Mouse (Mus musculus) erythroblast, embryonic 14.5 days (primary cell): ENCODE measurements around the gene Gm17545. TPM values are rescaled to one million over a fixed set of nuclear protein-coding genes. Genes with fewer than 3 reads are reported as not detected.

Source experiments
- H3K27me3 ChIP-seq: 2 replicates; pipeline ENCODE4 v1.6.1; 2012; ENCODE audit warnings: inconsistent platforms; ENCODE audit not compliant: control insufficient read depth
- H3K36me3 ChIP-seq: 2 replicates; pipeline ENCODE4 v1.6.1; 2012; ENCODE audit warnings: mild to moderate bottlenecking, inconsistent platforms; ENCODE audit not compliant: control insufficient read depth
- H3K4me1 ChIP-seq: 2 replicates; pipeline ENCODE4 v1.6.1; 2012; ENCODE audit warnings: inconsistent platforms; ENCODE audit not compliant: control insufficient read depth
- H3K4me3 ChIP-seq: replicated peaks from 2 replicates; pipeline ENCODE3; 2012; ENCODE audit warnings: moderate library complexity, mild to moderate bottlenecking, inconsistent platforms
- H3K9me3 ChIP-seq: 2 replicates; pipeline ENCODE4 v1.6.1; 2012; ENCODE audit warnings: low read length, inconsistent platforms, mixed read lengths; ENCODE audit not compliant: control insufficient read depth
- GATA1 ChIP-seq: IDR thresholded peaks from 2 replicates; pipeline ENCODE4 v1.6.1; 2012; ENCODE audit warnings: low read length, inconsistent platforms, mixed read lengths
- TAL1 ChIP-seq: IDR thresholded peaks from 3 replicates; pipeline ENCODE4 v1.6.1; 2012; ENCODE audit warnings: low read length, inconsistent platforms, mixed read lengths
- polyA plus RNA-seq: library from polyadenylated mRNA; stranded (reverse); fragments of >175 nt; gene quantifications from 2 replicates; pipeline ENCODE4 v1.2.3, GENCODE M21; 2012

The Gm17545 gene
- polyA plus RNA-seq, 1 experiment: not detected

- H3K4me3 ChIP-seq: no peak overlapping the region
- no peaks in the 10 kb centered on the region for H3K9me3 ChIP-seq
- peaks cover 21% of the 10 kb centered on the region for H3K4me1 ChIP-seq
- peaks cover 77% of the 10 kb centered on the region for H3K36me3 ChIP-seq
- TF ChIP-seq GATA1 (no peak), TAL1 (no peak)
- no peaks in the 10 kb centered on the region for H3K27me3 ChIP-seq
These were observed 3.2 kb downstream of the Gm17545 start for GRCm38 (mm10) chr9:22457142-22457835.

GRCm38 (mm10) chr9:22461946-22462345 is 7.9 kb downstream of the Gm17545 start:
- peaks cover 4% of the 10 kb centered on the region for H3K4me1 ChIP-seq
- H3K4me3 ChIP-seq: no peak overlapping the region
- TF ChIP-seq TAL1: no peak
- no peak for TF ChIP-seq GATA1
- peaks cover 63% of the 10 kb centered on the region for H3K36me3 ChIP-seq
- no peaks in the 10 kb centered on the region for H3K9me3 ChIP-seq
- H3K27me3 ChIP-seq: no peaks in the 10 kb centered on the region

DNA sequence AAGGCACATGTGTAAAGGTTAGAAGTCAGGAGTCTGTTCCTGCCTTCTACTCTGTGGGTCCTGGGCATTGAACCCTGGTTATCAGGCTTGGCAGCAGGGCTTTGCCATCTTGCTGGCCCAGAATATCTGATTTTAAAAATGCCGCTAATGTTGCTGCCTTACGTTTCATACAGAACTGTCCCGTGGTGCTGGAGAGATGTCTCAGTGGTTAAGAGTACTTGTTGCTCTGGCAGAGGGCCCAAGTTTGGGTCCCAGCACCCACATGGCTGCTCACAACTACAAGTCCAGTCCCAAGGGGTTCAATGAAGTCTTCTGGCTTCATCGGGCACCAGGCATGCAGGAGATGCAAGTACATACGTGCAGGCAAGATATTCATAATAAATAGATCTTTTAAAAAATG is 12.1 kb downstream of the Gm17545 start:
- no peak overlapping the region for H3K4me3 ChIP-seq
- TF ChIP-seq GATA1 (no peak), TAL1 (no peak)
- no peaks in the 10 kb centered on the region for H3K9me3 ChIP-seq
- H3K27me3 ChIP-seq: no peaks in the 10 kb centered on the region
- H3K36me3 ChIP-seq: peaks cover 38% of the 10 kb centered on the region
- H3K4me1 ChIP-seq: peaks cover 28% of the 10 kb centered on the region

DNA sequence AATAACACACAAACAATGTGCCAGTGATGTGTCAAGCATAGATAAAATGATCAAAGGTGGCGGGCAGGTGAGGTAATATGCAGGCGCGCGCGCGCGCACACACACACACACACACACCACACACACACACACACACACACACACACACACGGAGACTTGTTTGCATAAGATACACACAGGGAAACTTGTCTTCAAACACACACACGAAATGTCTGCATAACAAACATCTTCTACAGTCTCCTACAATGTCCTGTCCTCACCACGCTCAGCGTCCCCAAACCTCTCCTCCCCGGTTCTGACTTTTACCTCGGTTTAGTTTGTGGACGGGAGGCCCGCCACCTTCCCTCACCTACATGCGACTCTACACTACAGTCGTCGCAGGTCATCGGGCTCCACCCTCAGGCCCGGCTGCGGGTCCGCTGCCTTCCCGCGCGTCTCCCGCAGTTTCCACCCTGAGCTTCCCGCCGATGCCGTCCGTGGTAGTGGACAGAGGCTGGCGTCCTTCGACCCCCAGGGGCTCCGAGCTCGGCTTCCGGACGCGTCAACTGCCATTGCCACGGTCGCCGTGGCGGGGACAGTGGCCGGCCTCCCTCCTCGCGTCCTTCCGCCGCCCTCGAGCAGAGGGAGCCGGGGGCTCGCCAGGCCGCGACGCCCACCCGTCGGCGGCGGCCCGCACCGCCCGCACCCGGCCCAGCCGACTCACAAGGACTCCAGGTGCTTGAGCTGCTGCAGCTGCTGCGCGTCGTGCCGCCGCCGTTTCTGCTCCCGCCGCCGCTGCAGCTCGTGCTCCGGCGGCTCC is 13.5 kb downstream of the Gm17545 start:
- peaks cover 28% of the 10 kb centered on the region for H3K4me1 ChIP-seq
- TF ChIP-seq TAL1: no peak
- no peak for TF ChIP-seq GATA1
- H3K4me3 ChIP-seq: peak overlapping the region; percentile 90
- H3K27me3 ChIP-seq: no peaks in the 10 kb centered on the region
- H3K36me3 ChIP-seq: peaks cover 24% of the 10 kb centered on the region
- no peaks in the 10 kb centered on the region for H3K9me3 ChIP-seq

DNA sequence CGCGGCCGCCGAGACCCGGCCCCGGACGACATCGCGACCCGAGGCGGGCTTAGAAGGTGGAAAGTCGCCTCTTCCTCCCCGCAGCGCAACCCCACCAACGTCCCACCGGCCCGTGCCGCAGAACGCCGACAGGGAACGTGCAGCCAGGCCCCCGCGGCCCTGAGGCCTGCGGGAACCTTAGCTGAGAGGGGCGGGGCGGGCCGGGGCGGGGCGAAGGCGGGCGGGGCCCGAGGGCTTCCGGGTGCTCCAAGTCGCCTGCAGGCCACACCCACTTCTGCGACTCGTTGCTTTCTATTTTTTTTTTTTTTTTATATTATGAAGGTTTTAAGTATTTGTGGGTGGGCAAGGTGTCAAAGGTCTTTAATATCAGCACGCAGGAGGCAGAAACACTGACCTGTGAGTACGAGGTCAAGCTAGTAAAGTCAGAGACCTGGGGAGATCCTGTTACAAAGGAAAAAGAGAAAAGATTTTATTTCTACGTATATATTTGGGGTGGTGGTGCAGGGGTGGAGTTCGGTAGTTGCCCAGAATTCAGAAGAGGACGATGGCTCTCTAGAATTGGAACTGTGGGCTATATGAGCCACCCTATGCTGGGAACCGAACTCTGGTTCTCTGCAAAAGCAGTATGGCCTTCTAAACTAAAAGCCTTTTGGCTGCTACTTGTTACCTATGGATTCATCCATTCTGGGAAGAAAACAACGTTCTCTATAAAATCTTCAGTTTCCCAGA is 14.2 kb downstream of the Gm17545 start:
- Histone ChIP-seq H3K4me3 (peak overlapping the region; percentile 90), H3K4me1 (peaks cover 33% of the 10 kb centered on the region), H3K36me3 (peaks cover 22% of the 10 kb centered on the region), H3K27me3 (no peaks in the 10 kb centered on the region), H3K9me3 (no peaks in the 10 kb centered on the region)
- TF ChIP-seq GATA1: no peak
- TF ChIP-seq TAL1: no peak

GRCm38 (mm10) chr9:22468899-22469259 is 14.8 kb downstream of the Gm17545 start:
- Histone ChIP-seq H3K27me3 (no peaks in the 10 kb centered on the region), H3K4me1 (peaks cover 33% of the 10 kb centered on the region), H3K9me3 (no peaks in the 10 kb centered on the region), H3K36me3 (peaks cover 19% of the 10 kb centered on the region), H3K4me3 (peak overlapping the region; percentile 90)
- TF ChIP-seq TAL1 (no peak), GATA1 (no peak)

- Histone ChIP-seq H3K9me3 (no peaks in the 10 kb centered on the region), H3K4me3 (peak within 1 kb of the TSS; percentile 90), H3K36me3 (peaks cover 14% of the 10 kb centered on the region), H3K27me3 (no peaks in the 10 kb centered on the region), H3K4me1 (peaks cover 33% of the 10 kb centered on the region)
- TF ChIP-seq GATA1 (no peak), TAL1 (no peak)
These were observed 15.6 kb downstream of the Gm17545 start, which contains the start of gene Rp9 for GRCm38 (mm10) chr9:22469643-22470042. TSS of gene Rp9 (minus strand) at chr9:22469743.

GRCm38 (mm10) chr9:22475424-22475868 is 21.4 kb downstream of the Gm17545 start, which contains the start of gene Bbs9:
TSS of gene Bbs9 (plus strand) at chr9:22475715.
- H3K27me3 ChIP-seq: no peaks in the 10 kb centered on the region
- no peaks in the 10 kb centered on the region for H3K36me3 ChIP-seq
- no peak for TF ChIP-seq TAL1
- no peak for TF ChIP-seq GATA1
- H3K4me3 ChIP-seq: peak within 1 kb of the TSS; percentile 64
- no peaks in the 10 kb centered on the region for H3K9me3 ChIP-seq
- H3K4me1 ChIP-seq: peaks cover 26% of the 10 kb centered on the region

GRCm38 (mm10) chr9:22476265-22476664 is 22.2 kb downstream of the Gm17545 start:
- H3K9me3 ChIP-seq: no peaks in the 10 kb centered on the region
- peaks cover 26% of the 10 kb centered on the region for H3K4me1 ChIP-seq

More at GRCm38 (mm10) chr9:22476265-22476664, 22.2 kb downstream of the Gm17545 start:
- peak overlapping the region; percentile 64 for H3K4me3 ChIP-seq
- H3K27me3 ChIP-seq: no peaks in the 10 kb centered on the region
- TF ChIP-seq TAL1: no peak
- TF ChIP-seq GATA1: no peak
- no peaks in the 10 kb centered on the region for H3K36me3 ChIP-seq
